Mouse (Mus musculus): ENCODE measurements around the gene Atp5b.
A peak's percentile ranks its signal among the peaks of the same experiment; 100 is the strongest.
"Not testable (repeated sequence)": the region's sequence is repeated elsewhere in the genome, so short reads cannot be mapped to it uniquely, and the experiment has no call there.

Atp5b gene

DNA sequence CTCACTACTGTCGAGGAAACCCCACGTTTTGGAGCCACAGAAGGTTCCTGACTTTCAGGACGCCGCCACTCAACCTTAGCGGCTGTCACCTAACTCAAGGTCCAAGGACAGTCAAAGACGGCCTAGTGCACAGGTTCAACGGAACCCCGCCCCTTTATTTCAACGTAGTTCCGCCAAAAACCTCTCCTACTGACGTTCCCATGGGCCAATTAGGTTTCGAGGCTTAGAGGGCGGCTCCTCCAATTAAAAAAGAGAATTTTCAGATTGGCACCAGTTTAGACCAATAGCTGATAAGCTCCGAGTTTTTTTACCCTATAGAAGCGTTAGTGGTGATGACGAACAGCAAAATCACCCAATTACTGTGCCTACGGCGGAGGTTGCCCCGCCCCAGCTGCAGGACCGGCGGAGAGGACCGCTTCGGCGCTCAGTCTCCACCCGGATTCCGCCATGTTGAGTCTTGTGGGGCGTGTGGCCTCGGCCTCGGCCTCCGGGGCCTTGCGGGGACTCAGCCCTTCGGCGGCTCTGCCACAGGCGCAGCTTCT is at the start of gene Atp5b:
Gene Atp5b (plus strand): TSS at position 394 of the 542 bp plus-strand sequence.
- DNase-seq (ENCODE audit: low read depth, low spot score): peak; percentile 99

GRCm38 (mm10) chr10:128036746-128037425 is 46.2 kb upstream of the Atp5b start:
- DNase-seq (ENCODE audit: low read depth, low spot score): peak; percentile 96

GRCm38 (mm10) chr10:128037921-128038320 is 45.2 kb upstream of the Atp5b start:
- no peak for DNase-seq (ENCODE audit: low read depth, low spot score)

GRCm38 (mm10) chr10:128039167-128039566 is 43.9 kb upstream of the Atp5b start:
- DNase-seq (ENCODE audit: low read depth, low spot score): no peak

DNA sequence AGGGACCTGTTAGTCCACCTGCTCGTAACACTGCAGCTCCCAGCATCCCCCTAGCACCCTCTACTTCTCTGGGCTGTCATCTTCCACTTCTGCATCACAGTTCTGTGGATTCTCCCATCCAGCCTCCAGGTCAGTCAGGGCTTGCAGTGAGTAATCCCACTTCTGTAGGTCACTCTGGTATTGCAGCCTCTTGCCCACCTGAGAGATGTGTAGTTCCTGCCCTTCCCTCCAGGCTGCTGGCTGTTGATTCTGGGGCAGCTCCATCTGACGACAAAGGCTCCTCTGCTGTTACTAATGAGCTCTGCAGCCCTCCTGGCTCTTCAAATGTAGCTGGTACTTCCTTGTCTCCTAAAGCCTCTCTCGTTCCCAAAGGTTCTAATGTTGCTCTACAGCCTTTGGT is 43.2 kb upstream of the Atp5b start:
- no peak for DNase-seq (ENCODE audit: low read depth, low spot score)

DNA sequence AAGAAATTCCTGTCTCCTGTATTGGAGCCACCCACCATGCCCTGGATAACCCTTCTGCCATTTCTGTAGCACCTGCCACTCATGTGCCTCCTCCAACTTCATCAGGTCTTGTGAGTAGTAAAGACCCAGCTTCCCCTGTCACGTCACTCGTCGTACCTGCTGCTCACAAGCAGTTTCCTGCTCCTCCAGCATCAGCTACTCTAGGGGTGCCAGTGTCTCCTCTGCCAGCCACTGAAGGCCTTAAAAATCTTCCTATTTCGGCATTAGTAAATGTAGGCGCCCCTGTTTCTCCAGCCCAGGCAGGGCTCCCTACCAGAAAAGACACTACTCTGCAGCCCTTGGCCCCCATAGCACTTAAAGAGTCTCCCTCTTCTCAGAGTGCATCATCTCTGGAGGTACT is 42.8 kb upstream of the Atp5b start:
- no peak for DNase-seq (ENCODE audit: low read depth, low spot score)

DNA sequence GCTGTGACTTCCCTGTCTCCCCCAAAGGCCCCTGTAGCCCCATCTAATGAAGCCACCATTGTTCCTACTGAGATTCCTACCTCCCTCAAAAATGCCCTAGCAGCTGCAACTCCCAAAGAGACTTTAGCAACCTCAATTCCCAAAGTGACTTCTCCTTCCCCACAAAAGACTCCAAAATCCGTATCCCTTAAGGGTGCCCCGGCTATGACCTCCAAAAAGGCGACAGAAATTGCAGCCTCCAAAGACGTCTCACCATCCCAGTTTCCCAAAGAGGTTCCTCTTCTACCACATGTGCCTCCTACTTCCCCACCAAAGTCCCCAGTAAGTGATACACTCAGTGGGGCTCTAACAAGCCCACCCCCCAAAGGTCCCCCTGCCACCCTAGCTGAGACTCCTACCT is 41.4 kb upstream of the Atp5b start:
- DNase-seq (ENCODE audit: low read depth, low spot score): no peak

DNA sequence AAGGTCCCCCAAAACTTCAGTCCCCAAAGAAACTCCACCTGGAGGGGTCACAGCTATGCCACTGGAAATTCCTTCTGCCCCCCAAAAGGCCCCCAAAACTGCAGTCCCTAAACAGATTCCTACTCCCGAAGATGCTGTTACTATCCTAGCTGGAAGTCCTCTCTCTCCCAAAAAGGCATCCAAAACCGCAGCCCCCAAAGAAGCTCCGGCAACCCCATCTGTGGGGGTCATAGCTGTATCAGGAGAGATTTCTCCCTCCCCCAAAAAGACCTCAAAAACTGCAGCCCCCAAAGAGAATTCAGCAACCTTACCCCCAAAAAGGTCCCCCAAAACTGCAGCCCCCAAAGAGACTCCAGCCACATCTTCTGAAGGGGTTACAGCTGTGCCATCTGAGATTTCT is 40.6 kb upstream of the Atp5b start:
- DNase-seq (ENCODE audit: low read depth, low spot score): no peak

GRCm38 (mm10) chr10:128043041-128043835 is 39.8 kb upstream of the Atp5b start:
- DNase-seq (ENCODE audit: low read depth, low spot score): no peak

DNA sequence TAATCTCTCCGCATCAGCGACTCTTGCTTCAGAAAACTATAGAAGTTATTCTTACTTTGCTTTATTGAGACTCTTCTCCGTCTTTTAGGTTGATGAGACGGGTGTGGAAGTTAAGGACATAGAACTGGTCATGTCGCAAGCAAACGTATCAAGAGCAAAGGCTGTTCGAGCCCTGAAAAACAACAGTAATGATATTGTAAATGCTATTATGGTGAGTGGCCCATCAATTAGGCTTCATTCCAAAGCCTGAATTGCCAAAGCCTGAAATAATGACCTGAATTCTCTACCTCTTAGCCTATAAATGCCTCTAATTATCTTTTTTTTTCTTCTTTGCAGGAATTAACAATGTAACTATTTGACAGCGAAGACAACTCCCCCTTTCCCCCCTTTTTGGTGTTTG is 34.9 kb upstream of the Atp5b start:
- DNase-seq (ENCODE audit: low read depth, low spot score): no peak

- DNase-seq (ENCODE audit: low read depth, low spot score): no peak
These were observed 33.3 kb upstream of the Atp5b start for GRCm38 (mm10) chr10:128049741-128050140.

DNA sequence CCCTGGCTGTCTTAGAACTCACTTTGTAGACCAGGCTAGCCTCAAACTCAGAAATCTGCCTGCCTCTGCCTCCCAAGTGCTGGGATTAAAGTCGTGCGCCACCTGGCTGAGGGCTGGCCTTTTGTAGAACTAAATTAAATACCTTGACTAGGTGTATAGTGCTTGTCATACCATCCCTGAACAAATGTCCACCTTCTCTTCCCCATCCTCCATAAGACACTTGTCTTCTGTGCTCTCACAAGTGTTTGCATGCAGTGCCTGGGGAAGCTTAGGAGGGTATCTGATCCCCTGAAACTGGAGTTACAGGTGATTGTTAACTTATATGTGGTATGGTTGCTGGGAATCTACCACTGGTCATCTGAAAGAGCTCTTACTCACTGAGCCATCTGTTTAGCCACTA is 32.7 kb upstream of the Atp5b start:
- DNase-seq (ENCODE audit: low read depth, low spot score): no peak

DNA sequence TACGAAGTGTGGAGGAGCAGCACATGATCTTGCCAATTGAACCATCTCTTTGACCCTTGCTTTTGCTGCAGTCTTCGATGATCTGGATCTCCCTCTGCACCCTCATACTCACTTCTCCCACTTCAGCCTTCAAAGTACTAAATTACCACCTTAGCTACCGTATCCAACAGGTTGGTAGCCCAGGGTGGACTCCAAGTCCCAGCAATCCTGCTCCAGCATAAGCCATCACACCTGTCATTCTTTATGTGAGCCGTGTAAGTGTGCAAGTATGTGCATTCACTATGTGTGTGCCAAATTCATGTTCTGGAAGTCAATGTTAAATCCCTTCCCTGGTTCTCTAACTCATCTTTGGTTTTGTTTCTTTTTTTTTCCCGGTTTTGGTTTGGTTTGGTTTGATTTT is 31.5 kb upstream of the Atp5b start:
- DNase-seq (ENCODE audit: low read depth, low spot score): no peak

- not testable (repeated sequence) for DNase-seq (ENCODE audit: low read depth, low spot score)
These were observed 30.9 kb upstream of the Atp5b start for GRCm38 (mm10) chr10:128052136-128052535.

DNA sequence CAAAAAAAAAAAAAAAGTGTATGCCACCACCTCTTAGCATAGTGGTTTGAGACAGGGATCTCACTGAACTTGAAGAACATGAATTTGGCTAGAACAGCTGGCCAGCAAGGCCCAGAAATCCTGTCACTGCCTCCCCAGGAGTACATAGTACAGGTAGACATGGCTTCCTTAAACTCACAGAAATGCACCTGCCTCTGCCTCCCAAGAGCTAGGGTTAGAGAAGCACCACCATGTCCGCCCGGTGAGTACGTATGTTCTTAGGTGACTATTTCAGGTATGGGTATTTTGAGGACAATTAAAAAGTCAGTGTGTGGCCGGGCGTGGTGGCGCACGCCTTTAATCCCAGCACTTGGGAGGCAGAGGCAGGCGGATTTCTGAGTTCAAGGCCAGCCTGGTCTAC is 30.1 kb upstream of the Atp5b start:
- DNase-seq (ENCODE audit: low read depth, low spot score): no peak

DNA sequence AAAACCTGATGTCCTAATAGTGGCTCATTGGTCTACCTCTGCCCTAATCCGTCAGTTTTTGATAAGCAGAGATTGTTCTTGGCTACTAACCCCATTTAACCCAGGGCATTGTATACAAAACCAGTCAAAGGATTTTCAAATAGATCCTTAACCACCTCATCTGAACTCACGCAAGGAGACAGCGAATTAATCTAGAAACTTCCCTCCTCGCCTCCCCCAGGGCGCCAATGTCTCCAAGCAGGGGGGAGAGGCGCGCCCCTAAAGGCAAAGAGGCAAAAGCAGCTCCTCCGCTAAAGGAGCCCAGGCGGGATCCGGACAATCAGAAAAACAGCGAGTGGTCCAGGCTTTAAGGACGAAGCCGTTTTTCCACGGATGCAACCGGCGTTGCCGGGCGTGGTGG is 24.9 kb upstream of the Atp5b start:
- DNase-seq (ENCODE audit: low read depth, low spot score): no peak

GRCm38 (mm10) chr10:128058601-128059151 is 24.4 kb upstream of the Atp5b start, which contains the start of gene Ptges3:
Gene Ptges3, plus strand, starts transcription at chr10:128058954.
- peak; percentile 93 for DNase-seq (ENCODE audit: low read depth, low spot score)

DNA sequence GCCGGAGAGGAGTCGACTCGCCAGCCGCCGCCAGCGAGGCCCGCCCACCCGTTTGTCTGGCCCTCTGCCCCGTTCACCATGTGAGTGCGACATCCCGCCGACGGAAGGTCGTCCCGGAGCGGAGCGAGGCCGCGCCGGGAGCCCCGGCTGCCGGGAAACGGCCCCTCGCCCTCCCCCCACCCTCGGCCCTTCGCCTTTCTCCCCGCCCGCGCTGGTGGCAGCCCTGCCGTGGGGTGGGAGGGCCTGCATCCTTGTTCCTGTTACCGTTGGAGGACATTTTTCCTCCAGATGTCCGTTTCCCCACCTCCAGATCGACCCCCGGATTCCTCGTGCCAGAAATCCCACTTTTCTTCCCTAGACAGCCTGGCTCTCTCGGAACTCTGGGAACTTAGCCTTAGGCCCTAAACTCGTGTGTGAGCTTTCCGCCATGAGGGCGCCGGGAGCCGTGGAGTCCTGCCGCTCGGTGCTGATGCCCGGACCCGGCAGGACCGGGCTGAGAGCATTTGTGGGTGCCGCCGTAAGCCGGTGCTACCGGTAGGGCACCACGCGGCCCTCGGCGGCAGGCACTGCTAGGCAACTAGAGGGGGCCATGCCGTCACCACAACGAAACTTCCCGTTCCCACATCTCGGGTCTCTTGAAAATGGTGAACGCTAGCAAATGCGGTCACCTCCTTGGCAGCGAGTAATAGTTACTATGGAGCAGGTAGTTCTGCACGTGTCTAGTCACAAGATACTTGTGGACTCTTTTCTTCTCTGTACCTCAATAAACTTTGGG is 23.7 kb upstream of the Atp5b start:
- peak; percentile 27 for DNase-seq (ENCODE audit: low read depth, low spot score)

DNA sequence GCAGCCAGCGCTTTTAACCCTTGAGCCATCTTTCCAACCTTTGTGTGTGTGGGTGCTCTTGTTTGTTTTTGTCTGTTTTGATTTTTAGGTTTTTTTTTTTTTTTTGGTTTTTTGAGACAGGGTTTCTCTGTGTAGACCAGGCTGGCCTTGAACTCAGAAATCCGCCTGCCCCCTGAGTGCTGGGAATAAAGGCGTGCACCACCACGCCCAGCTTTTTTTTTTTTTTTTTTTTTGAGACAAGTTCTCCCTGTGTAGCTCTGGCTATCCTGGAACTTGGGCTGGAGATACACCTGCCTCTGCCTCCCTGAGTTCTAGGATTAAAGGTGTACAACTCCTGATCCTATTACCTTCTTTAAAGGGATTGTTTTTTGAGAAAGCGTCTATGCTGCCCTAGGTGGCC is 22.0 kb upstream of the Atp5b start:
- DNase-seq (ENCODE audit: low read depth, low spot score): no peak

DNA sequence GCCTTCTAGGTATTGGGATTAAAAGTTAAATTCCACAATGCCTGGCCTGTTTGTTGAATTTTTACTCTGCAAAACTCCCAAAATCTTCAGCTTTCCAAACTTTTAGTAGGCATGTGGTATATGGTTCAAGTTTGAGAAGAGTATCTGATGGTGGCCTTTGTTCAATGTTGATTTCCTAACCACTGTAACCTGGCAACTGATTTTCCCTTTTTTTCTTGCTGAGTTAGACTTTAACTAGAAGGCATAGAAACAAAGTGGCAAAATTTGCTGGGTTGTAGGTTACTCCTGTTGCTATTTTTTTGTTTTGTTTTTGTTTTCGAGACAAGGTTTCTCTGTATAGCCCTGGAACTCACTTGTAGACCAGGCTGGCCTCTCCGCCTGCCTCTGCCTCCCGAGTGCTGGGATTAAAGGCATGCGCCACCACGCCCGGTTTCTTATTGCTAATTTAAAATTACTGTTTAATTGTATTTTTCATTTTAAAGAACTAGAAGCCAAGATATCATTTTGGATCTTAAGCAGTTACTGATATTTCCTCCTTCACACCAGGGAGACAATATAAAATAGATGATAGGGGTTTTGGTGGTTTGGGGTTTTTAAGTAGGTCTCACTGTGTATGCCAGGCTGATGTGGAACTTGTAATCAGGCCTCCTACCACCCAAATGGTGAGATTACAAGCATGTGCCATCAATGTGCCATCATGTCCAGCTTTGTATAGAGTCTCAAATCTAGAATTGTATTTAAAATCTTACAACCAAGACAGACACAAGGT is 20.7 kb upstream of the Atp5b start:
- DNase-seq (ENCODE audit: low read depth, low spot score): no peak

- DNase-seq (ENCODE audit: low read depth, low spot score): no peak
These were observed 17.0 kb upstream of the Atp5b start for GRCm38 (mm10) chr10:128066072-128066471.

Data from skeletal muscle tissue, adult 2 months (tissue).